Mouse (Mus musculus) pancreas, adult 10 weeks (tissue): ENCODE data around the gene Tmem219. TPM values are rescaled to one million over a fixed set of nuclear protein-coding genes. Genes with fewer than 3 reads are reported as not detected.

Source experiments
- polyA plus RNA-seq: library from polyadenylated mRNA; stranded (reverse); fragments of 350-450 nt; fragmentation: Illumina TruSeq; extraction: RNeasy Lipid Tissue Mini Kit (QIAGEN cat#74804); gene quantifications from one replicate; pipeline ENCODE4 v1.2.3, GENCODE M21; 2015; ENCODE audit warnings: low read depth, low replicate concordance; ENCODE audit not compliant: insufficient read depth

The Tmem219 gene
- polyA plus RNA-seq, result 29.4 TPM

GRCm38 (mm10) chr7:126922624-126923060 lies at the start of gene Tmem219:
Gene Tmem219 (minus strand): TSS chr7:126922917.

GRCm38 (mm10) chr7:126949793-126950646 lies 27.3 kb upstream of the Tmem219 start, which contains the start of gene Sez6l2:
Gene Sez6l2 (plus strand): TSS chr7:126950563.

GRCm38 (mm10) chr7:126949403-126949792 lies 26.7 kb upstream of the Tmem219 start, which contains the start of gene Asphd1:
Gene Asphd1 (minus strand): TSS chr7:126949582.

GRCm38 (mm10) chr7:126928384-126929037 lies 5.8 kb upstream of the Tmem219 start, which contains the start of gene Kctd13:
Gene Kctd13 (plus strand): TSS chr7:126928879.

GRCm38 (mm10) chr7:126884286-126885164 lies 38.2 kb downstream of the Tmem219 start, which contains the start of gene Taok2:
Gene Taok2 (minus strand): TSS chr7:126884703.

GRCm38 (mm10) chr7:126862147-126862784 lies 60.5 kb downstream of the Tmem219 start, which contains the start of gene Ino80e:
Gene Ino80e (minus strand): TSS chr7:126862377.

GRCm38 (mm10) chr7:126861429-126862130 lies 61.1 kb downstream of the Tmem219 start, which contains the start of gene Hirip3:
Gene Hirip3 (plus strand): TSS chr7:126861972.

GRCm38 (mm10) chr7:126847116-126847420 lies 75.6 kb downstream of the Tmem219 start, which contains the start of gene Doc2a:
Gene Doc2a (plus strand): TSS chr7:126847416.

Other genes with a start within 250 kb of the Tmem219 start
- 32.4 TPM for gene Sult1a1, start 246.5 kb downstream of the Tmem219 start, polyA plus RNA-seq
- 43.5 TPM for gene Bola2, start 227.5 kb downstream of the Tmem219 start, polyA plus RNA-seq
- 3.1 TPM for gene Slx1b, start 227.1 kb downstream of the Tmem219 start, polyA plus RNA-seq
- 7.3 TPM for gene Coro1a, start 215.1 kb downstream of the Tmem219 start, polyA plus RNA-seq
- 50.5 TPM for gene Mapk3, start 163.3 kb downstream of the Tmem219 start, polyA plus RNA-seq
- gene Gdpd3, start 156.6 kb downstream of the Tmem219 start, polyA plus RNA-seq, result 2.5 TPM
- gene Ypel3, start 146.0 kb downstream of the Tmem219 start, polyA plus RNA-seq, result 86.3 TPM
- gene Tbx6, start 141.4 kb downstream of the Tmem219 start, polyA plus RNA-seq, result 1.9 TPM
- 30.4 TPM for gene Ppp4c, start 130.4 kb downstream of the Tmem219 start, polyA plus RNA-seq
- 3.8 TPM for gene Fam57b, start 125.2 kb downstream of the Tmem219 start, polyA plus RNA-seq
- gene 4930451I11Rik, start 91.3 kb downstream of the Tmem219 start, polyA plus RNA-seq, result not detected
- not detected for gene Doc2a, start 75.5 kb downstream of the Tmem219 start, polyA plus RNA-seq
- gene Hirip3, start 60.9 kb downstream of the Tmem219 start, polyA plus RNA-seq, result 4.6 TPM
- 12.9 TPM for gene Ino80e, start 60.5 kb downstream of the Tmem219 start, polyA plus RNA-seq
- 31.1 TPM for gene Taok2, start 38.2 kb downstream of the Tmem219 start, polyA plus RNA-seq
- gene Kctd13, start 6.0 kb upstream of the Tmem219 start, polyA plus RNA-seq, result 3.6 TPM
- gene Asphd1, start 26.7 kb upstream of the Tmem219 start, polyA plus RNA-seq, result 3.6 TPM
- gene Sez6l2, start 27.6 kb upstream of the Tmem219 start, polyA plus RNA-seq, result 17.7 TPM
- 28.6 TPM for gene Cdipt, start 53.0 kb upstream of the Tmem219 start, polyA plus RNA-seq
- 1.6 TPM for gene Cdiptos, start 53.2 kb upstream of the Tmem219 start, polyA plus RNA-seq
- 10.7 TPM for gene Mvp, start 91.7 kb upstream of the Tmem219 start, polyA plus RNA-seq
- gene Pagr1b, start 93.6 kb upstream of the Tmem219 start, polyA plus RNA-seq, result not detected
- gene Pagr1a, start 94.4 kb upstream of the Tmem219 start, polyA plus RNA-seq, result 17.2 TPM
- gene Gm42742, start 98.2 kb upstream of the Tmem219 start, polyA plus RNA-seq, result 3.3 TPM
- gene Prrt2, start 98.3 kb upstream of the Tmem219 start, polyA plus RNA-seq, result 0.76 TPM
- gene Maz, start 104.1 kb upstream of the Tmem219 start, polyA plus RNA-seq, result 33.7 TPM
- gene Kif22, start 119.6 kb upstream of the Tmem219 start, polyA plus RNA-seq, result 0.39 TPM
- gene Zg16, start 164.4 kb upstream of the Tmem219 start, polyA plus RNA-seq, result 25,813 TPM
- gene AI467606, start 168.4 kb upstream of the Tmem219 start, polyA plus RNA-seq, result 2.4 TPM
- 0.54 TPM for gene Qprt, start 199.3 kb upstream of the Tmem219 start, polyA plus RNA-seq
- gene Spn, start 214.9 kb upstream of the Tmem219 start, polyA plus RNA-seq, result 0.24 TPM